Mouse (Mus musculus): ENCODE measurements around the gene Acadvl.

The Acadvl gene

GRCm38 (mm10) chr11:70001159-70001558 lies 14.1 kb downstream of the Acadvl start:
- H3K36me3 ChIP-seq (ENCODE audit: control insufficient read depth, insufficient read depth, low read length, poor library complexity, severe bottlenecking) = peaks cover 10% of the 10 kb centered on the region
- no peaks in the 10 kb centered on the region for H3K27me3 ChIP-seq (ENCODE audit: control insufficient read depth, insufficient read depth, low read length, poor library complexity, severe bottlenecking)
- DNase-seq (ENCODE audit: low read depth, low spot score) = no peak

GRCm38 (mm10) chr11:70000396-70000898 lies 14.8 kb downstream of the Acadvl start, which contains the start of gene Dvl2:
TSS of gene Dvl2 (plus strand) at chr11:70000595.
- no peaks in the 10 kb centered on the region for H3K27me3 ChIP-seq (ENCODE audit: control insufficient read depth, insufficient read depth, low read length, poor library complexity, severe bottlenecking)
- peak; percentile 98 for DNase-seq (ENCODE audit: low read depth, low spot score)

GRCm38 (mm10) chr11:69999666-70000065 lies 15.5 kb downstream of the Acadvl start:
- Histone ChIP-seq H3K27me3 (ENCODE audit: control insufficient read depth, insufficient read depth, low read length, poor library complexity, severe bottlenecking) (no peaks in the 10 kb centered on the region), H3K36me3 (ENCODE audit: control insufficient read depth, insufficient read depth, low read length, poor library complexity, severe bottlenecking) (peaks cover 11% of the 10 kb centered on the region)
- no peak for DNase-seq (ENCODE audit: low read depth, low spot score)

More at GRCm38 (mm10) chr11:70000396-70000898, 14.8 kb downstream of the Acadvl start, which contains the start of gene Dvl2:
- peaks cover 9% of the 10 kb centered on the region for H3K36me3 ChIP-seq (ENCODE audit: control insufficient read depth, insufficient read depth, low read length, poor library complexity, severe bottlenecking)

- DNase-seq (ENCODE audit: low read depth, low spot score) = peak; percentile 37
- H3K36me3 ChIP-seq (ENCODE audit: control insufficient read depth, insufficient read depth, low read length, poor library complexity, severe bottlenecking) = peaks cover 15% of the 10 kb centered on the region
- H3K27me3 ChIP-seq (ENCODE audit: control insufficient read depth, insufficient read depth, low read length, poor library complexity, severe bottlenecking) = no peaks in the 10 kb centered on the region
Measured at GRCm38 (mm10) chr11:69998567-69999491, 16.4 kb downstream of the Acadvl start.

- peak; percentile 90 for DNase-seq (ENCODE audit: low read depth, low spot score)
- no peaks in the 10 kb centered on the region for H3K27me3 ChIP-seq (ENCODE audit: control insufficient read depth, insufficient read depth, low read length, poor library complexity, severe bottlenecking)
- H3K36me3 ChIP-seq (ENCODE audit: control insufficient read depth, insufficient read depth, low read length, poor library complexity, severe bottlenecking) = peaks cover 18% of the 10 kb centered on the region
Measured at GRCm38 (mm10) chr11:69997070-69997509, 18.1 kb downstream of the Acadvl start.

- H3K36me3 ChIP-seq (ENCODE audit: control insufficient read depth, insufficient read depth, low read length, poor library complexity, severe bottlenecking) = peaks cover 18% of the 10 kb centered on the region
- peak; percentile 74 for DNase-seq (ENCODE audit: low read depth, low spot score)
- H3K27me3 ChIP-seq (ENCODE audit: control insufficient read depth, insufficient read depth, low read length, poor library complexity, severe bottlenecking) = no peaks in the 10 kb centered on the region
Measured at GRCm38 (mm10) chr11:69996161-69997061, 18.8 kb downstream of the Acadvl start.

GRCm38 (mm10) chr11:69995391-69995960 lies 19.7 kb downstream of the Acadvl start, which contains the start of gene Phf23:
TSS of gene Phf23 (plus strand) at chr11:69995777.
- no peaks in the 10 kb centered on the region for H3K27me3 ChIP-seq (ENCODE audit: control insufficient read depth, insufficient read depth, low read length, poor library complexity, severe bottlenecking)
- peaks cover 18% of the 10 kb centered on the region for H3K36me3 ChIP-seq (ENCODE audit: control insufficient read depth, insufficient read depth, low read length, poor library complexity, severe bottlenecking)
- peak; percentile 98 for DNase-seq (ENCODE audit: low read depth, low spot score)

- Histone ChIP-seq H3K36me3 (ENCODE audit: control insufficient read depth, insufficient read depth, low read length, poor library complexity, severe bottlenecking) (peaks cover 22% of the 10 kb centered on the region), H3K27me3 (ENCODE audit: control insufficient read depth, insufficient read depth, low read length, poor library complexity, severe bottlenecking) (no peaks in the 10 kb centered on the region; the same call in 1 of the 2 replicates)
- no peak for DNase-seq (ENCODE audit: low read depth, low spot score)
Measured at GRCm38 (mm10) chr11:69994401-69995090, 20.7 kb downstream of the Acadvl start.

GRCm38 (mm10) chr11:69992932-69993331 lies 22.3 kb downstream of the Acadvl start:
- H3K36me3 ChIP-seq (ENCODE audit: control insufficient read depth, insufficient read depth, low read length, poor library complexity, severe bottlenecking) = peaks cover 15% of the 10 kb centered on the region
- no peak for DNase-seq (ENCODE audit: low read depth, low spot score)
- H3K27me3 ChIP-seq (ENCODE audit: control insufficient read depth, insufficient read depth, low read length, poor library complexity, severe bottlenecking) = no peaks in the 10 kb centered on the region; the same call in 1 of the 2 replicates

- Histone ChIP-seq H3K27me3 (ENCODE audit: control insufficient read depth, insufficient read depth, low read length, poor library complexity, severe bottlenecking) (no peaks in the 10 kb centered on the region; the same call in 1 of the 2 replicates), H3K36me3 (ENCODE audit: control insufficient read depth, insufficient read depth, low read length, poor library complexity, severe bottlenecking) (peaks cover 15% of the 10 kb centered on the region)
- DNase-seq (ENCODE audit: low read depth, low spot score) = no peak
Measured at GRCm38 (mm10) chr11:69992396-69992795, 22.8 kb downstream of the Acadvl start.

GRCm38 (mm10) chr11:69991711-69992110 lies 23.5 kb downstream of the Acadvl start:
- no peaks in the 10 kb centered on the region; the same call in 1 of the 2 replicates for H3K27me3 ChIP-seq (ENCODE audit: control insufficient read depth, insufficient read depth, low read length, poor library complexity, severe bottlenecking)
- peaks cover 15% of the 10 kb centered on the region for H3K36me3 ChIP-seq (ENCODE audit: control insufficient read depth, insufficient read depth, low read length, poor library complexity, severe bottlenecking)
- no peak for DNase-seq (ENCODE audit: low read depth, low spot score)

GRCm38 (mm10) chr11:69990850-69991691 lies 24.1 kb downstream of the Acadvl start, which contains the start of gene Gabarap:
TSS of gene Gabarap (plus strand) at chr11:69991143.
- no peaks in the 10 kb centered on the region; the same call in 1 of the 2 replicates for H3K27me3 ChIP-seq (ENCODE audit: control insufficient read depth, insufficient read depth, low read length, poor library complexity, severe bottlenecking)
- peak; percentile 98 for DNase-seq (ENCODE audit: low read depth, low spot score)
- peaks cover 18% of the 10 kb centered on the region for H3K36me3 ChIP-seq (ENCODE audit: control insufficient read depth, insufficient read depth, low read length, poor library complexity, severe bottlenecking)

GRCm38 (mm10) chr11:69989949-69990348 lies 25.3 kb downstream of the Acadvl start:
- no peak for DNase-seq (ENCODE audit: low read depth, low spot score)
- Histone ChIP-seq H3K36me3 (ENCODE audit: control insufficient read depth, insufficient read depth, low read length, poor library complexity, severe bottlenecking) (peaks cover 19% of the 10 kb centered on the region), H3K27me3 (ENCODE audit: control insufficient read depth, insufficient read depth, low read length, poor library complexity, severe bottlenecking) (no peaks in the 10 kb centered on the region; the same call in 1 of the 2 replicates)
